Mouse (Mus musculus) olfactory bulb, adult 2 months (tissue): ENCODE measurements around the gene Klhdc8b.

Source experiments
- CTCF ChIP-seq: fragments of 200-500 bp; IDR thresholded peaks from 2 replicates; pipeline ENCODE4 v1.5.1; 2012; ENCODE audit warnings: low read depth, mild to moderate bottlenecking, low read length, moderate library complexity; ENCODE audit not compliant: insufficient read depth
- POLR2A ChIP-seq: fragments of 200-500 bp; IDR thresholded peaks from 2 replicates; pipeline ENCODE4 v1.6.1; 2012; ENCODE audit warnings: mild to moderate bottlenecking, low read depth, low read length, moderate library complexity; ENCODE audit not compliant: insufficient read depth

DNA sequence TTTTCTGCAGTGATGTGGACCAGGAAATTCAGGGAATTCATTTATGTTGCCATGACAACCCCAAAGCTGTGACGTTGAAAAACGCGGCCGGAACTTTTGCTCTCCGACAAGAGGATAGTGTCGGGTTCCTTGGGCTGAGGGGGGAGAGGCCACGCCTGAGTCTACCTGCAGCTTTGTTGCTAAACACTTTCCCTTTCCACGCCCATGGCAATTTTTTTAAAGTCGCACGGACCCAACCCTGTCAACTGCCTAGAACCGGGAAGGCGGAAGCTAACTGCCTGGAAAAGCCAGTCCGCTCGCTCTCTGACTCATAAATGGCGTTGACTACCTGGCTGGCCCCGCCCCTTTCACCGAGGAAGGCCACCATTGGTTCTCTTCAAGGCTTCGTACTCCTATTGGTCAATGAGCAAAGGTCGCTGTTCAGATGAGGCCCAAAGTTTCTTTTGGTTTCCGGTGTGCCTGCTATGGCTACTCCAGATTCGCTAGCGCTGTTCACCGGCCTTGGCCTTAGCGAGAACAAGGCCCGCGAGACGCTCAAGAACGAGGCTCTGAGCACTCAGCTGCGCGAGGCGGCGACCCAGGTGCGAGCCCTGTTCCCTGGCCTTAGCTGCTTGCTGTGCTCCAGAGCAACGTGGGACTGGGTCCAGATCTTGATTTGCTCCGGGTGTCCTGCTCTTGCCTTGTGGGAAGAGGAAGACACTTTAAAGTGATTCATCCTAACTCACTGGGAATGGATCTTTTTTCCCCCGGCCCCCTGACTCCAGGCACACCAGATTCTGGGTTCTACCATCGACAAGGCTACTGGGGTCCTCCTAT is 46.4 kb upstream of the Klhdc8b start, which contains the start of gene Qars:
- TF ChIP-seq CTCF: no peak
- peak; percentile 30; the same call in 1 of the 2 replicates for TF ChIP-seq POLR2A
